Comparison of ENCODE assay signal across 7 mouse cellular contexts in genomic region chr11:80208465-80208859, GRCm38 (mm10). TPM values are rescaled to one million over a fixed set of nuclear protein-coding genes. Genes with fewer than 3 reads are reported as not detected.
A peak's percentile ranks its signal among the peaks of the same experiment; 100 is the strongest.
DNase-seq lines count a peak whose midpoint lies in the region; ATAC-seq and TF ChIP-seq lines count a peak whose summit lies in the region.

No protein-coding gene starts in this region.

- DNase-seq in neural tube, embryonic 11.5 days (ENCODE audit: low spot score) = no peak
- no peak for DNase-seq in neural tube, embryonic 10.5 days (ENCODE audit: extremely low spot score, low spot score)
- DNase-seq in forebrain, postnatal 0 days = no peak
- no peak for DNase-seq in liver, embryonic 13.5 days
- no peak for DNase-seq in yolk sac, embryonic 10.5 days (ENCODE audit: low spot score)
- no peak for DNase-seq in lung, postnatal 14 days
- DNase-seq in left cerebral cortex, adult 18-20 months (ENCODE audit: low spot score in 2 of 2) = no peak

- H3K4me3 ChIP-seq in neural tube, embryonic 11.5 days (ENCODE audit: low read depth, low read length) = peak overlapping the region; percentile 96
- no peak overlapping the region for H3K4me3 ChIP-seq in forebrain, postnatal 0 days (ENCODE audit: low read depth, low read length)
- H3K4me3 ChIP-seq in liver, embryonic 13.5 days (replicated peaks) = peak overlapping the region; percentile 87

- H3K4me1 ChIP-seq in neural tube, embryonic 11.5 days (ENCODE audit: control insufficient read depth, insufficient read depth, low read length) = peaks cover 10% of the 10 kb centered on the region
- H3K4me1 ChIP-seq in forebrain, postnatal 0 days (ENCODE audit: insufficient read depth) = peaks cover 10% of the 10 kb centered on the region; the same call in 1 of the 2 replicates
- H3K4me1 ChIP-seq in liver, embryonic 13.5 days (replicated peaks) = peaks cover 31% of the 10 kb centered on the region

- WGBS in neural tube, embryonic 11.5 days = 34% methylated on average over 7 of the region's 7 CpGs
- WGBS in forebrain, postnatal 0 days = 39% methylated on average over 7 of the region's 7 CpGs
- WGBS in liver, embryonic 13.5 days (ENCODE audit: insufficient replicate concordance) = 36% methylated on average over 7 of the region's 7 CpGs

- H3K27me3 ChIP-seq in neural tube, embryonic 11.5 days (ENCODE audit: control insufficient read depth, insufficient read depth, low read length) = no peaks in the 10 kb centered on the region
- H3K27me3 ChIP-seq in forebrain, postnatal 0 days (ENCODE audit: insufficient read depth, low read length) = no peaks in the 10 kb centered on the region
- no peaks in the 10 kb centered on the region for H3K27me3 ChIP-seq in liver, embryonic 13.5 days

- no peak for TF ChIP-seq CTCF in forebrain, postnatal 0 days (IDR thresholded peaks at IDR 0.05; ENCODE audit: low read depth)

- no peak overlapping the region for H3K4me2 ChIP-seq in neural tube, embryonic 11.5 days (ENCODE audit: low read depth)
- no peak overlapping the region for H3K4me2 ChIP-seq in forebrain, postnatal 0 days (ENCODE audit: low read depth)
- H3K4me2 ChIP-seq in liver, embryonic 13.5 days = peak overlapping the region; percentile 77

- no peaks in the 10 kb centered on the region for H3K36me3 ChIP-seq in neural tube, embryonic 11.5 days (ENCODE audit: control insufficient read depth, insufficient read depth, low read length)
- no peaks in the 10 kb centered on the region for H3K36me3 ChIP-seq in forebrain, postnatal 0 days (ENCODE audit: insufficient read depth)
- no peaks in the 10 kb centered on the region for H3K36me3 ChIP-seq in liver, embryonic 13.5 days

- H3K27ac ChIP-seq in neural tube, embryonic 11.5 days (ENCODE audit: low read depth, low read length) = no peak overlapping the region
- no peak overlapping the region for H3K27ac ChIP-seq in forebrain, postnatal 0 days (ENCODE audit: low read depth, low read length)
- no peak overlapping the region; the same call in 1 of the 2 replicates for H3K27ac ChIP-seq in liver, embryonic 13.5 days

- no peak overlapping the region for H3K9ac ChIP-seq in neural tube, embryonic 11.5 days (ENCODE audit: low read length)
- H3K9ac ChIP-seq in forebrain, postnatal 0 days = no peak overlapping the region
- H3K9ac ChIP-seq in liver, embryonic 13.5 days = 0 out of 2 replicates have a peak overlapping the region, but pooled peaks have one; percentile 30

- no peak; the same call in 1 of the 2 replicates for ATAC-seq in neural tube, embryonic 11.5 days (ENCODE audit: insufficient read depth, low FRiP score, low TSS enrichment)
- ATAC-seq in forebrain, postnatal 0 days = peak; percentile 21
- no peak for ATAC-seq in liver, embryonic 13.5 days (ENCODE audit: low read depth)

- no peaks in the 10 kb centered on the region for H3K9me3 ChIP-seq in neural tube, embryonic 11.5 days (ENCODE audit: control insufficient read depth, low read length)
- H3K9me3 ChIP-seq in forebrain, postnatal 0 days (ENCODE audit: low read length) = no peaks in the 10 kb centered on the region
- no peaks in the 10 kb centered on the region for H3K9me3 ChIP-seq in liver, embryonic 13.5 days (replicated peaks)

RNA-seq across cellular contexts. Expression of gene Rhot1, which starts 0.4 kb away (rescaled TPM):
- polyA plus RNA-seq in neural tube, embryonic 11.5 days (2014; fragmentation: Nextera tagmentation; extraction: Ambion mirVana) = 70.6 and 75.8 TPM in 2 replicates
- 69.5 and 79.1 TPM in 2 replicates for total RNA-seq in forebrain, postnatal 0 days (2014; rRNA removed)
- polyA plus RNA-seq in forebrain, postnatal 0 days (2015; fragmentation: Nextera tagmentation; extraction: Ambion mirVana) = 56.0 and 61.0 TPM in 2 replicates
- 23.9 and 29.9 TPM in 2 replicates for polyA plus RNA-seq in liver, embryonic 13.5 days (2015; fragmentation: Nextera tagmentation; extraction: Ambion mirVana)
- 10 to 100 TPM; 72.1 to 73.3 TPM for total RNA-seq in left cerebral cortex, adult 18-20 months (2021)

RNA-seq across cellular contexts. Expression of gene Rnf135, which starts 24.8 kb away (rescaled TPM):
- polyA plus RNA-seq in neural tube, embryonic 11.5 days (2014; fragmentation: Nextera tagmentation; extraction: Ambion mirVana) = 2.9 and 3.3 TPM in 2 replicates
- total RNA-seq in forebrain, postnatal 0 days (2014; rRNA removed) = 1.3 and 2.0 TPM in 2 replicates
- polyA plus RNA-seq in forebrain, postnatal 0 days (2015; fragmentation: Nextera tagmentation; extraction: Ambion mirVana) = 2.2 and 3.1 TPM in 2 replicates
- 4.3 and 5.3 TPM in 2 replicates for polyA plus RNA-seq in liver, embryonic 13.5 days (2015; fragmentation: Nextera tagmentation; extraction: Ambion mirVana)
- total RNA-seq in left cerebral cortex, adult 18-20 months (2021) = 1 to 10 TPM; 3.9 to 4.1 TPM

RNA-seq across cellular contexts. Expression of gene Adap2, which starts 54.6 kb away (rescaled TPM):
- polyA plus RNA-seq in neural tube, embryonic 11.5 days (2014; fragmentation: Nextera tagmentation; extraction: Ambion mirVana) = 0.84 and 1.5 TPM in 2 replicates
- 3.8 and 4.4 TPM in 2 replicates for total RNA-seq in forebrain, postnatal 0 days (2014; rRNA removed)
- 2.2 and 3.2 TPM in 2 replicates for polyA plus RNA-seq in forebrain, postnatal 0 days (2015; fragmentation: Nextera tagmentation; extraction: Ambion mirVana)
- 3.7 and 4.0 TPM in 2 replicates for polyA plus RNA-seq in liver, embryonic 13.5 days (2015; fragmentation: Nextera tagmentation; extraction: Ambion mirVana)
- total RNA-seq in left cerebral cortex, adult 18-20 months (2021) = 1 to 10 TPM; 4.7 to 7.2 TPM
